Mouse (Mus musculus) embryonic facial prominence, embryonic 14.5 days (tissue): ENCODE measurements at regions not wholly inside any gene's neighbourhood (a gene's known extent, or its start where the extent isn't known, plus 50 kb on each side); places are given as distances from the start of the nearest gene placed in this dataset.
"Not testable (repeated sequence)": the region's sequence is repeated elsewhere in the genome, so short reads cannot be mapped to it uniquely, and the experiment has no call there.

Source experiments
- ATAC-seq: fragments of 200-750 bp; cut with Nextera tagmentation; 2 replicates; pipeline ENCODE4 v1.8.0; 2017; ENCODE audit warnings: low read depth, moderate number of reproducible peaks, moderate TSS enrichment
- DNase-seq: peaks from one replicate; pipeline ENCODE4 v3.0.0-alpha.2; 2015; ENCODE audit warnings: low spot score
- H3K27ac ChIP-seq: fragments of 300-500 bp; sonication (generic); replicated peaks from 2 replicates; pipeline ENCODE4 v1.5.1; 2014; ENCODE audit warnings: low read depth, mild to moderate bottlenecking, low read length, moderate library complexity
- H3K27me3 ChIP-seq: fragments of 300-500 bp; sonication (generic); replicated peaks from 2 replicates; pipeline ENCODE4 v1.6.1; 2014; ENCODE audit warnings: low read length; ENCODE audit not compliant: control insufficient read depth, insufficient read depth
- H3K36me3 ChIP-seq: fragments of 300-500 bp; sonication (generic); 2 replicates; pipeline ENCODE4 v1.6.1; 2014; ENCODE audit warnings: low read length, mixed read lengths; ENCODE audit not compliant: control insufficient read depth, insufficient read depth
- H3K4me1 ChIP-seq: fragments of 300-500 bp; sonication (generic); 2 replicates; pipeline ENCODE4 v1.6.1; 2014; ENCODE audit warnings: antibody characterized with exemption, low read length; ENCODE audit not compliant: control insufficient read depth, insufficient read depth
- H3K4me2 ChIP-seq: fragments of 300-500 bp; sonication (generic); 2 replicates; pipeline ENCODE4 v1.6.1; 2014; ENCODE audit warnings: low read depth, mild to moderate bottlenecking, low read length, moderate library complexity, mixed read lengths
- H3K4me3 ChIP-seq: fragments of 300-500 bp; sonication (generic); 2 replicates; pipeline ENCODE4 v1.5.1; 2014; ENCODE audit warnings: low read depth, mild to moderate bottlenecking, low read length
- H3K9ac ChIP-seq: fragments of 300-500 bp; sonication (generic); 2 replicates; pipeline ENCODE4 v1.6.1; 2014; ENCODE audit warnings: low read depth, mild to moderate bottlenecking, low read length, moderate library complexity, mixed read lengths
- H3K9me3 ChIP-seq: fragments of 300-500 bp; sonication (generic); 2 replicates; pipeline ENCODE4 v1.6.1; 2016; ENCODE audit warnings: low read length; ENCODE audit not compliant: control insufficient read depth
- WGBS: fragments of 180-500 bp; shearing (Covaris S2); extraction: QIAGEN DNeasy Blood & Tissue Kit; methylation state at CpG from one replicate; pipeline ENCODE4 v1.1.7; 2014; 5-methylcytosine and 5-hydroxymethylcytosine counted together

DNA sequence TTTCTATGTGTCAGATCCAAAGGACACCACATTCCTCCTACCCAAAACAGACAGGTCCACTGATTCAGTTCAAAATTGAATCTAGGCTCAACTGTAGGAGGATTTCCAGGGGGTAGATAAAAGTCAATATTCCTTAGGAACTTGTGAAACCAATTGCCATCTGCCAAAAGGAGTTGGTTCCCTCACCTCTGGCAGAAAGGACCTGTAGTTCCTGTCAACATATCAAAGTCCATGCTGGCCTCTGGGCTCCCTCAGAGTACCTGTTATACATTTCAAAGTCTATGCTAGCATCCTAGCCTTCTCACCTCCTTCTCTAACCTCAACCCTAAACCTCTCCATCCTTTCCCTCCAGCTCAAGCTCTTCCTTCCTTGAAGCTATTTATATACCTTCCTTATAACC is 95.5 kb upstream of the Trim24 start:
- H3K4me3 ChIP-seq, result no peak overlapping the region
- H3K9me3 ChIP-seq, result peaks cover 11% of the 10 kb centered on the region; the same call in 1 of the 2 replicates
- H3K4me1 ChIP-seq, result no peaks in the 10 kb centered on the region
- ATAC-seq (no peak), DNase-seq (no peak)
- no peak overlapping the region for H3K4me2 ChIP-seq
- no peak overlapping the region for H3K9ac ChIP-seq
- H3K27ac ChIP-seq, result no peak overlapping the region
- no peaks in the 10 kb centered on the region for H3K36me3 ChIP-seq
- H3K27me3 ChIP-seq, result no peaks in the 10 kb centered on the region

DNA sequence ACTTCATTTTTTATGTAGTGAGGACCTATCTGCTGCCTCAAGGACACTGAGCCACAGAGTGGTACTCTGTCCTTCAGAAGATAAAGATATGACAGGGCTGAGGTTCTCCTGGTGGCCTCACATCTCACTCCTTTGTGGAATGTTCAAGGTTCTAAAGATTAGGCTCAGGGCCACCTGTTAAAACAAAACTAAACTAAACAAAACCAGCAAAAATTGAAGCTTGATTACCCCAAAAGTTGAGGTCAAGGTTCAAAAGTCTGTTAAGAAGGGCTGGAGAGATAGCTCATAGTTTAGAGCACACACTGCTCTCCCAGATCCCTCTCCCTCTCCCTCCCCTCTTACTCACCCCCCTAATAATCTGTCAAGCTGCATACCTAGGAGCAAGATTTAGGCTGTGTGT is 90.7 kb upstream of the Trim24 start:
- Histone ChIP-seq H3K4me1 (no peaks in the 10 kb centered on the region), H3K9me3 (peaks cover 12% of the 10 kb centered on the region; the same call in 1 of the 2 replicates), H3K4me2 (no peak overlapping the region), H3K27me3 (no peaks in the 10 kb centered on the region), H3K9ac (no peak overlapping the region), H3K4me3 (no peak overlapping the region), H3K27ac (no peak overlapping the region), H3K36me3 (no peaks in the 10 kb centered on the region)
- no peak for DNase-seq
- no peak for ATAC-seq

DNA sequence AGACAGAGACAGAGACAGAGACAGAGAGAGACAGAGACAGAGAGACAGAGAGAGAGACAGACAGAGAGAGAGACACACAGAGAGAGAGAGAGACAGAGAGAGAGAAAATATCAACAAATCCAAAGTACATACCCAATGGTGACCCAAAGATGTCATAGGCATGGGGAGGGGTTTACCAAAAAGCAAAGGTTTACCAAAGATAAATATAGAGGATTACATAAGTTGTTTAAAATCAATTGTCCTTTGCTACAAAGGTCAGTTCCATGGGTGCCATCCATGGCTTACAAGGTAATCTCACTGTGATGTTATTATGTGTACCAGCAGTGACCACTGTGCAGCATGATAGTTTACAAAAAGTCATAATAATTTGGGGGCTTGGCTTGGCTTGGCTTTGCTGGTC is 88.7 kb upstream of the Trim24 start:
- H3K4me3 ChIP-seq, result no peak overlapping the region
- no peaks in the 10 kb centered on the region for H3K27me3 ChIP-seq
- H3K4me2 ChIP-seq, result no peak overlapping the region
- H3K9me3 ChIP-seq, result peaks cover 12% of the 10 kb centered on the region; the same call in 1 of the 2 replicates
- H3K9ac ChIP-seq, result no peak overlapping the region
- ATAC-seq, result no peak
- no peak overlapping the region for H3K27ac ChIP-seq
- no peaks in the 10 kb centered on the region for H3K4me1 ChIP-seq
- no peaks in the 10 kb centered on the region for H3K36me3 ChIP-seq
- DNase-seq, result no peak

DNA sequence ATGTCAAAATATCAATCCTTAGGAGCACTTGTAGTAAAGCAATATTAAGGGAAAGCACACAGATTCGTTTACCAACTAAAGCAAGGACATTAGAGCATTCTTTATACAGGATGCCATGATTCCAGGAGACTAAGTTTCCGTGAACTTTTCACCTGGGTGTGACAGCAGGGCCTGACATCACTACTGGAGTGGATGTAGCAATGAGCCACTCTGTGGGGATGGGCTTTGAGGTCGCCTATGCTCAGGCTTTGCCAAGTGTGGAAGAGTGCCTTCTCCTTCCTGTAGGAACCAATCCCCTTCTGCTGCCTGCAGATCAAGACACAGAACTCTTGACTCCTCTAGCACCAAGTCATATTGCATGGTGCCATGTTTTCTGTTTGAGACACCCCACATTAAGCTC is 85.3 kb upstream of the Trim24 start:
- not testable (repeated sequence) for H3K4me3 ChIP-seq, H3K9ac ChIP-seq, H3K4me2 ChIP-seq, H3K36me3 ChIP-seq, H3K4me1 ChIP-seq, DNase-seq, H3K27ac ChIP-seq, ATAC-seq, H3K27me3 ChIP-seq
- WGBS, result 91% methylated on average over 3 of the region's 3 CpGs
- H3K9me3 ChIP-seq, result peaks cover 12% of the 10 kb centered on the region; the same call in 1 of the 2 replicates

DNA sequence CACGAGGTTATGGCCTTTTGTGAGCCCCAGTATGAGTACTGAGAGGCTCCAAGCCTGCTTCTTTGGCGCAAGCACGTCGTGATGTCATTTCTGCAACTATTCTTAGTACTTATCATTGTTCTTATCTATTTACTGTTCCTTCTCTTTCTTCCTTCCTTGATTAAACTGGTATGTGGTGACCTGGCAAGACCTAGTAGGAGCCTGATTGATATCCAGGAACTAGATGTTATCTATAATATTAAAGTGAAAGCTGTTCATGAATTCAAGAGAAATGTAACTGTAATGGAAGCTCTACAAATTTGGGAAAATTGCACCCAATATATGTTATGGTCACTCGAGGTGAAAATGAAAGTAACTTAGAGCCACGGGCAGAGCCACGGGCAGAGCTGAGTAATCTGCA is 84.9 kb upstream of the Trim24 start:
- no peaks in the 10 kb centered on the region for H3K4me1 ChIP-seq
- DNase-seq, result no peak
- no peaks in the 10 kb centered on the region for H3K27me3 ChIP-seq
- H3K9ac ChIP-seq, result no peak overlapping the region
- 85% methylated on average over 7 of the region's 7 CpGs for WGBS
- H3K27ac ChIP-seq, result no peak overlapping the region
- H3K36me3 ChIP-seq, result no peaks in the 10 kb centered on the region
- no peak overlapping the region for H3K4me3 ChIP-seq
- no peak for ATAC-seq
- no peak overlapping the region for H3K4me2 ChIP-seq
- H3K9me3 ChIP-seq, result peaks cover 12% of the 10 kb centered on the region; the same call in 1 of the 2 replicates

DNA sequence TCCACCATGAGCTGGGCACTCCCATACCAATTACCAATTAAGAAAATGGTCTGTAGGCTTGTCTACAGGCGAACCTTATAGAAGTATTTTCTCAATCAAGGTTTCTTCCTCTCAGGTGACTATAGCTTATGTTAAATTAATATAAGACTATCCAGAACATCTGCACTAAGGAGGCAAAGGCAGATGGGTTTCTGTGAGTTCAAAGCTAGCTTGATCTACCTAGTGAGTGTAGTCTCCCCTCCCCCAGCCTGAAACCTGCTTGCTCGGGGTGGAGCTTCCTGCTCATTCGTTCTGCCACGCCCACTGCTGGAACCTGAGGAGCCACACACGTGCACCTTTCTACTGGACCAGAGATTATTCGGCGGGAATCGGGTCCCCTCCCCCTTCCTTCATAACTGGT is 82.8 kb upstream of the Trim24 start:
- not testable (repeated sequence) for H3K27ac ChIP-seq, H3K27me3 ChIP-seq, H3K9ac ChIP-seq, DNase-seq, H3K4me3 ChIP-seq, H3K4me1 ChIP-seq, H3K9me3 ChIP-seq, H3K4me2 ChIP-seq, H3K36me3 ChIP-seq, ATAC-seq
- 82% methylated on average over 3 of the region's 8 CpGs for WGBS

DNA sequence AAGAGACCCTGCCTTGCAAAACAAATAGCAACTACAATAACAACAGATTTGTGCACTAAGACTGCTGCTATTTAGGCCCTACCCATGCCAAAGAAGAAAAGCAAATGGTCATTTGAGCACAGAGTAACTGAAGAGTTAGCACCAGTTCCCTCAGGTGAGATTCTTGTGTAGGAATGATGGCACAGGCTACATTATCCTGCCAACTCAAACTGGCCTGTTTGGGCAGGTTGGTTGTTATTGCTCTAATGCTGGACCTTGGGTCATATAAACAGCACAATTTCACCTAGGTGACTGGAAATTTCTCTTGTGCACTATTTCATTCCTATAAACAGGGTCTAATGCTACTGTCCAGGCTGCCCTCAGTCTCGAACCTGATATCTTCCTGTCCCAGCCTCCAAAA is 79.7 kb upstream of the Trim24 start:
- ATAC-seq (no peak), DNase-seq (no peak)
- Histone ChIP-seq H3K27ac (no peak overlapping the region), H3K27me3 (no peaks in the 10 kb centered on the region), H3K4me1 (no peaks in the 10 kb centered on the region), H3K9me3 (0 out of 2 replicates have a peak, but pooled peaks cover 3% of the 10 kb centered on the region), H3K4me3 (no peak overlapping the region), H3K4me2 (no peak overlapping the region), H3K9ac (no peak overlapping the region), H3K36me3 (no peaks in the 10 kb centered on the region)
- WGBS, result 80% methylated on average over 1 of the region's 1 CpGs

DNA sequence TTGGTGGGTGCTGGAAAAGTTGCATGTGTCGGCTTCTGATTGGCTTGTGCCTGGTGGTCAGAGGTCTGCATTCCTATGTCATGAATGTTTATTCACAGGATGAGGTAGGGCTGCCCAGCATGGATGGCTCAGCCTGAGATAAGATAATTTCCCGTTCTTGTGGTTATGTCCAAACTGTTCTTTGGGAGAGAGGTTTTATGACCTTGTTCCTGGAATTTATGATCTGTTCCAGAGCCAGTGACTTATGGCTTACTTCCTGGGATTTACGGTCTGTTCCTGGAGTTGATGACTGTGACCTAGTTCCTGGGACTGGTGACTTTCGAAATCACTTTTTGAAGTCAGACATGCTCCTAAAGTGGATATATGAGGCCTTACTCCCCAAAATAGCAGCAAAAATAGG is 76.4 kb upstream of the Trim24 start:
- Histone ChIP-seq H3K27ac (no peak overlapping the region), H3K4me3 (no peak overlapping the region), H3K36me3 (no peaks in the 10 kb centered on the region), H3K27me3 (no peaks in the 10 kb centered on the region), H3K4me1 (no peaks in the 10 kb centered on the region), H3K4me2 (no peak overlapping the region), H3K9me3 (0 out of 2 replicates have a peak, but pooled peaks cover 5% of the 10 kb centered on the region), H3K9ac (no peak overlapping the region)
- ATAC-seq (no peak), DNase-seq (no peak)
- WGBS, result 89% methylated on average over 4 of the region's 4 CpGs

DNA sequence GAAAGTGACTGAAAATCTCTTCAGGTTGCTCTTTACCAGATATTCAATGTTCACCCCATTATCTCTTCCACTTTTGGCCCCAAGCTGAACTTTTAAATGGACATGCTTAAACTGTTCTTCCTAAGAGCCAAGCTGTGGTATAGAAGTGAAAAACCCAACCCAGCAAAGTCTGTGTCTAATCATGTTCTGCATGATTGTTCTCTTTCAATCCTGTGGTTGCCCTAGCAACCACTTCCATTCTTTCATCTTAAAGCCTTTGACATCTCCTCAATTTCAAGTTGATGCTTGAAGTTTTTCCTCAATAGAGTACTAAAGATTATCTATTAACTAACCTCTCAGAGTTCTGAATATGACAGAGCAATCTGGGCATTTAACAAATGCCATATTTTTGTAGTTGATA is 75.6 kb upstream of the Trim24 start:
- H3K27me3 ChIP-seq, result no peaks in the 10 kb centered on the region
- no peak for DNase-seq
- no peaks in the 10 kb centered on the region for H3K4me1 ChIP-seq
- no peak overlapping the region for H3K4me2 ChIP-seq
- H3K36me3 ChIP-seq, result no peaks in the 10 kb centered on the region
- no peak for ATAC-seq
- H3K27ac ChIP-seq, result no peak overlapping the region
- H3K9me3 ChIP-seq, result 0 out of 2 replicates have a peak, but pooled peaks cover 8% of the 10 kb centered on the region
- H3K9ac ChIP-seq, result no peak overlapping the region
- no peak overlapping the region for H3K4me3 ChIP-seq
